Mouse (Mus musculus) G1E (cell line): ENCODE data around the gene Cirbp. TPM values are rescaled to one million over a fixed set of nuclear protein-coding genes. Genes with fewer than 3 reads are reported as not detected.

Experiments used
- ATAC-seq: 2 replicates; pipeline ENCODE4 v1.8.0; 2016; ENCODE audit warnings: mild to moderate bottlenecking; ENCODE audit not compliant: insufficient number of reproducible peaks, poor library complexity, low FRiP score, severe bottlenecking; ENCODE audit errors: extremely low read depth
- DNase-seq: peaks from one replicate; pipeline ENCODE4 v3.0.0; 2012; ENCODE audit warnings: low spot score
- H3K27me3 ChIP-seq: 2 replicates; pipeline ENCODE4 v1.6.1; 2012; ENCODE audit warnings: mild to moderate bottlenecking, low read length, inconsistent platforms; ENCODE audit not compliant: insufficient read depth
- H3K36me3 ChIP-seq: replicated peaks from 2 replicates; pipeline ENCODE3; 2012; ENCODE audit warnings: mild to moderate bottlenecking, inconsistent platforms
- H3K4me1 ChIP-seq: 2 replicates; pipeline ENCODE4 v1.6.1; 2012; ENCODE audit warnings: low read depth, low read length, inconsistent platforms, mixed read lengths; ENCODE audit not compliant: insufficient read depth
- H3K4me3 ChIP-seq: 2 replicates; pipeline ENCODE4 v1.5.1; 2012; ENCODE audit warnings: low read depth, mild to moderate bottlenecking, inconsistent platforms, low read length, moderate library complexity, mixed read lengths
- H3K9me3 ChIP-seq: replicated peaks from 2 replicates; pipeline ENCODE4 v1.6.1; 2012; ENCODE audit warnings: inconsistent platforms
- CTCF ChIP-seq: IDR thresholded peaks from 2 replicates; pipeline ENCODE4 v1.5.1; 2012; ENCODE audit warnings: low read depth, low read length, inconsistent platforms, mixed read lengths
- GATA1 ChIP-seq: IDR thresholded peaks from 2 replicates; pipeline ENCODE4 v1.6.1; 2012; ENCODE audit warnings: borderline replicate concordance, low read length, inconsistent platforms, mixed read lengths
- GATA2 ChIP-seq: IDR thresholded peaks from 2 replicates; pipeline ENCODE4 v1.6.1; 2012; ENCODE audit warnings: low read depth, low read length, inconsistent platforms, borderline replicate concordance
- POLR2AphosphoS5 ChIP-seq: IDR thresholded peaks from 2 replicates; pipeline ENCODE4 v1.6.1; 2012; ENCODE audit warnings: low read depth, low read length, inconsistent platforms; ENCODE audit not compliant: insufficient replicate concordance
- TAL1 ChIP-seq: conservative IDR thresholded peaks from 2 replicates; pipeline ENCODE4 v1.6.1; 2012; ENCODE audit warnings: low read depth, low read length, inconsistent platforms, mixed read lengths
- polyA plus RNA-seq: library from polyadenylated mRNA; stranded (reverse); fragments of >175 nt; gene quantifications from 2 replicates; pipeline ENCODE4 v1.2.3, GENCODE M21; 2012
- total RNA-seq, 2 experiments: library from RNA; stranded (forward) in 1 of 2; stranded (reverse) in 1 of 2; fragments of 200-1000 nt in 1 of 2; fragments of >200 nt in 1 of 2; fragmentation: Nextera tagmentation in 1 of 2; gene quantifications; 2 replicates each; pipeline ENCODE4 v1.2.3; 2014 to 2017

Gene Cirbp
- total and polyA plus RNA-seq, 3 experiments, result 21.2 to 45.2 (median 34.8) TPM

- ATAC-seq (no peak), DNase-seq (no peak)
- Histone ChIP-seq H3K9me3 (no peaks in the 10 kb centered on the region), H3K36me3 (no peaks in the 10 kb centered on the region), H3K27me3 (peaks cover 39% of the 10 kb centered on the region), H3K4me3 (no peak overlapping the region), H3K4me1 (no peaks in the 10 kb centered on the region)
- no peak for TF ChIP-seq POLR2AphosphoS5
- TF ChIP-seq GATA1, result no peak
- TF ChIP-seq CTCF, result no peak
- TF ChIP-seq TAL1, result no peak
- no peak for TF ChIP-seq GATA2
Measured at GRCm38 (mm10) chr10:80215048-80215772, 49.4 kb downstream of the Cirbp start.

- Histone ChIP-seq H3K36me3 (no peaks in the 10 kb centered on the region), H3K4me1 (peaks cover 13% of the 10 kb centered on the region), H3K9me3 (peaks cover 7% of the 10 kb centered on the region), H3K4me3 (no peak overlapping the region), H3K27me3 (peaks cover 52% of the 10 kb centered on the region)
- DNase-seq (no peak), ATAC-seq (no peak)
- TF ChIP-seq CTCF, result no peak
- no peak for TF ChIP-seq TAL1
- TF ChIP-seq GATA2, result no peak
- no peak for TF ChIP-seq GATA1
- no peak for TF ChIP-seq POLR2AphosphoS5
Measured at GRCm38 (mm10) chr10:80220676-80221075, 54.9 kb downstream of the Cirbp start.

Other genes with a start within 250 kb of the Cirbp start
Only the 20 nearest of the 32 such genes appear.
- 17.4 and 35.9 TPM in 2 replicates for gene Abca7, start 169.5 kb upstream of the Cirbp start, total RNA-seq (2014; fragmentation: Nextera tagmentation)
- gene Abca7, start 169.5 kb upstream of the Cirbp start, total RNA-seq (2017), result 12.1 and 15.2 TPM in 2 replicates
- 21.1 and 21.6 TPM in 2 replicates for gene Abca7, start 169.5 kb upstream of the Cirbp start, polyA plus RNA-seq
- gene Arhgap45, start 149.3 kb upstream of the Cirbp start, total RNA-seq (2014; fragmentation: Nextera tagmentation), result 56.7 and 59.4 TPM in 2 replicates
- gene Arhgap45, start 149.3 kb upstream of the Cirbp start, total RNA-seq (2017), result 104 and 113 TPM in 2 replicates
- gene Arhgap45, start 149.3 kb upstream of the Cirbp start, polyA plus RNA-seq, result 179 and 186 TPM in 2 replicates
- 74.3 and 90.2 TPM in 2 replicates for gene Polr2e, start 126.2 kb upstream of the Cirbp start, total RNA-seq (2014; fragmentation: Nextera tagmentation)
- gene Polr2e, start 126.2 kb upstream of the Cirbp start, total RNA-seq (2017), result 54.6 TPM in 2 replicates
- gene Polr2e, start 126.2 kb upstream of the Cirbp start, polyA plus RNA-seq, result 148 and 206 TPM in 2 replicates
- 274 and 290 TPM in 2 replicates for gene Gpx4, start 118.8 kb upstream of the Cirbp start, total RNA-seq (2014; fragmentation: Nextera tagmentation)
- 767 and 808 TPM in 2 replicates for gene Gpx4, start 118.8 kb upstream of the Cirbp start, total RNA-seq (2017)
- 1,138 and 1,173 TPM in 2 replicates for gene Gpx4, start 118.8 kb upstream of the Cirbp start, polyA plus RNA-seq
- 24.7 and 34.2 TPM in 2 replicates for gene Sbno2, start 60.4 kb upstream of the Cirbp start, total RNA-seq (2014; fragmentation: Nextera tagmentation)
- gene Sbno2, start 60.4 kb upstream of the Cirbp start, total RNA-seq (2017), result 18.0 and 18.1 TPM in 2 replicates
- gene Sbno2, start 60.4 kb upstream of the Cirbp start, polyA plus RNA-seq, result 34.8 and 37.4 TPM in 2 replicates
- gene Stk11, start 50.2 kb upstream of the Cirbp start, total RNA-seq (2014; fragmentation: Nextera tagmentation), result 138 and 172 TPM in 2 replicates
- gene Stk11, start 50.2 kb upstream of the Cirbp start, total RNA-seq (2017), result 150 and 154 TPM in 2 replicates
- gene Stk11, start 50.2 kb upstream of the Cirbp start, polyA plus RNA-seq, result 161 and 170 TPM in 2 replicates
- gene Atp5d, start 27.4 kb upstream of the Cirbp start, total RNA-seq (2014; fragmentation: Nextera tagmentation), result 248 and 258 TPM in 2 replicates
- 81.9 and 82.7 TPM in 2 replicates for gene Atp5d, start 27.4 kb upstream of the Cirbp start, total RNA-seq (2017)
- 1,539 and 1,678 TPM in 2 replicates for gene Atp5d, start 27.4 kb upstream of the Cirbp start, polyA plus RNA-seq
- gene Cbarp, start 25.1 kb upstream of the Cirbp start, total RNA-seq (2014; fragmentation: Nextera tagmentation), result 67.2 and 74.4 TPM in 2 replicates
- 3.7 and 5.5 TPM in 2 replicates for gene Cbarp, start 25.1 kb upstream of the Cirbp start, total RNA-seq (2017)
- gene Cbarp, start 25.1 kb upstream of the Cirbp start, polyA plus RNA-seq, result 66.6 and 73.9 TPM in 2 replicates
- gene Midn, start 17.7 kb upstream of the Cirbp start, total RNA-seq (2014; fragmentation: Nextera tagmentation), result 89.8 and 92.3 TPM in 2 replicates
- 19.2 and 24.3 TPM in 2 replicates for gene Midn, start 17.7 kb upstream of the Cirbp start, total RNA-seq (2017)
- gene Midn, start 17.7 kb upstream of the Cirbp start, polyA plus RNA-seq, result 295 and 302 TPM in 2 replicates
- 1.6 TPM in 1 of 2 replicates, not detected in the other for gene 1600002K03Rik, start 7.0 kb downstream of the Cirbp start, total RNA-seq (2014; fragmentation: Nextera tagmentation)
- 7.8 and 8.9 TPM in 2 replicates for gene 1600002K03Rik, start 7.0 kb downstream of the Cirbp start, total RNA-seq (2017)
- gene 1600002K03Rik, start 7.0 kb downstream of the Cirbp start, polyA plus RNA-seq, result 4.8 and 5.0 TPM in 2 replicates
- not detected in 2 replicates for gene Efna2, start 13.5 kb downstream of the Cirbp start, total RNA-seq (2014; fragmentation: Nextera tagmentation)
- gene Efna2, start 13.5 kb downstream of the Cirbp start, total RNA-seq (2017), result not detected in 2 replicates
- gene Efna2, start 13.5 kb downstream of the Cirbp start, polyA plus RNA-seq, result 0.18 and 0.20 TPM in 2 replicates
- gene Mum1, start 60.4 kb downstream of the Cirbp start, total RNA-seq (2014; fragmentation: Nextera tagmentation), result 10.8 and 16.9 TPM in 2 replicates
- 56.1 and 59.1 TPM in 2 replicates for gene Mum1, start 60.4 kb downstream of the Cirbp start, total RNA-seq (2017)
- gene Mum1, start 60.4 kb downstream of the Cirbp start, polyA plus RNA-seq, result 32.3 and 36.2 TPM in 2 replicates
- 246 and 251 TPM in 2 replicates for gene Ndufs7, start 83.1 kb downstream of the Cirbp start, total RNA-seq (2014; fragmentation: Nextera tagmentation)
- 152 and 156 TPM in 2 replicates for gene Ndufs7, start 83.1 kb downstream of the Cirbp start, total RNA-seq (2017)
- 222 and 257 TPM in 2 replicates for gene Ndufs7, start 83.1 kb downstream of the Cirbp start, polyA plus RNA-seq
- not detected in 2 replicates for gene Gamt, start 95.0 kb downstream of the Cirbp start, total RNA-seq (2014; fragmentation: Nextera tagmentation)
- 0.17 TPM in 1 of 2 replicates, not detected in the other for gene Gamt, start 95.0 kb downstream of the Cirbp start, total RNA-seq (2017)
- 0.18 TPM in 1 of 2 replicates, not detected in the other for gene Gamt, start 95.0 kb downstream of the Cirbp start, polyA plus RNA-seq
- gene Dazap1, start 95.5 kb downstream of the Cirbp start, total RNA-seq (2014; fragmentation: Nextera tagmentation), result 191 and 194 TPM in 2 replicates
- gene Dazap1, start 95.5 kb downstream of the Cirbp start, total RNA-seq (2017), result 136 and 151 TPM in 2 replicates
- gene Dazap1, start 95.5 kb downstream of the Cirbp start, polyA plus RNA-seq, result 533 and 565 TPM in 2 replicates
- 2,952 and 3,110 TPM in 2 replicates for gene Rps15, start 126.5 kb downstream of the Cirbp start, total RNA-seq (2014; fragmentation: Nextera tagmentation)
- gene Rps15, start 126.5 kb downstream of the Cirbp start, total RNA-seq (2017), result 3,218 and 3,548 TPM in 2 replicates
- 11,196 and 11,583 TPM in 2 replicates for gene Rps15, start 126.5 kb downstream of the Cirbp start, polyA plus RNA-seq
- gene Apc2, start 130.0 kb downstream of the Cirbp start, total RNA-seq (2014; fragmentation: Nextera tagmentation), result 0.10 and 0.23 TPM in 2 replicates
- 0.06 and 0.11 TPM in 2 replicates for gene Apc2, start 130.0 kb downstream of the Cirbp start, total RNA-seq (2017)
- 0.02 and 0.04 TPM in 2 replicates for gene Apc2, start 130.0 kb downstream of the Cirbp start, polyA plus RNA-seq
- 17.2 and 17.6 TPM in 2 replicates for gene 2310011J03Rik, start 154.6 kb downstream of the Cirbp start, total RNA-seq (2014; fragmentation: Nextera tagmentation)
- 27.0 and 31.2 TPM in 2 replicates for gene 2310011J03Rik, start 154.6 kb downstream of the Cirbp start, total RNA-seq (2017)
- 92.5 and 108 TPM in 2 replicates for gene 2310011J03Rik, start 154.6 kb downstream of the Cirbp start, polyA plus RNA-seq
- gene Pcsk4, start 163.5 kb downstream of the Cirbp start, total RNA-seq (2014; fragmentation: Nextera tagmentation), result 4.8 and 6.7 TPM in 2 replicates
- gene Pcsk4, start 163.5 kb downstream of the Cirbp start, total RNA-seq (2017), result 0.87 and 1.1 TPM in 2 replicates
- gene Pcsk4, start 163.5 kb downstream of the Cirbp start, polyA plus RNA-seq, result 12.4 and 14.2 TPM in 2 replicates
- gene Reep6, start 164.0 kb downstream of the Cirbp start, total RNA-seq (2014; fragmentation: Nextera tagmentation), result 72.8 and 85.9 TPM in 2 replicates
- gene Reep6, start 164.0 kb downstream of the Cirbp start, total RNA-seq (2017), result 1.0 and 1.3 TPM in 2 replicates
- gene Reep6, start 164.0 kb downstream of the Cirbp start, polyA plus RNA-seq, result 49.5 and 65.3 TPM in 2 replicates